Mouse (Mus musculus) olfactory bulb, adult 2 months (tissue): ENCODE results near the gene Syn3. TPM values are rescaled to one million over a fixed set of nuclear protein-coding genes. Genes with fewer than 3 reads are reported as not detected.
"Not testable (repeated sequence)": the region's sequence is repeated elsewhere in the genome, so short reads cannot be mapped to it uniquely, and the experiment has no call there.

Experiments
- H3K27ac ChIP-seq: fragments of 200-500 bp; 2 replicates; pipeline ENCODE4 v1.5.1; 2012; ENCODE audit warnings: low read depth, low read length; ENCODE audit not compliant: insufficient read depth
- H3K4me1 ChIP-seq: fragments of 200-500 bp; 2 replicates; pipeline ENCODE4 v1.6.1; 2012; ENCODE audit warnings: low read length; ENCODE audit not compliant: control insufficient read depth, insufficient read depth
- H3K4me3 ChIP-seq: fragments of 200-500 bp; 2 replicates; pipeline ENCODE4 v1.5.1; 2012; ENCODE audit warnings: mild to moderate bottlenecking, low read depth, low read length, moderate library complexity; ENCODE audit not compliant: insufficient read depth
- CTCF ChIP-seq: fragments of 200-500 bp; IDR thresholded peaks from 2 replicates; pipeline ENCODE4 v1.5.1; 2012; ENCODE audit warnings: low read depth, mild to moderate bottlenecking, low read length, moderate library complexity; ENCODE audit not compliant: insufficient read depth
- POLR2A ChIP-seq: fragments of 200-500 bp; IDR thresholded peaks from 2 replicates; pipeline ENCODE4 v1.6.1; 2012; ENCODE audit warnings: mild to moderate bottlenecking, low read depth, low read length, moderate library complexity; ENCODE audit not compliant: insufficient read depth
- WGBS: fragments of 180-500 bp; shearing (Covaris S2); methylation state at CpG from one replicate; pipeline ENCODE4 v1.1.7; 2018; 5-methylcytosine and 5-hydroxymethylcytosine counted together
- polyA plus RNA-seq: library from polyadenylated mRNA; stranded (reverse); fragments of >200 nt; gene quantifications from 2 replicates; pipeline ENCODE4 v1.2.4, GENCODE M21; 2012; ENCODE audit warnings: low replicate concordance; ENCODE audit not compliant: missing spikeins, insufficient read depth, insufficient read length

The Syn3 gene
- not detected in 2 replicates for polyA plus RNA-seq

- peak; percentile 70 for TF ChIP-seq POLR2A
- TF ChIP-seq CTCF, result peak; percentile 82
- under 1% methylated on average over 21 of the region's 21 CpGs for WGBS
- peaks cover 6% of the 10 kb centered on the region; the same call in 1 of the 2 replicates for H3K4me1 ChIP-seq
- peak within 1 kb of the TSS; percentile 76 for H3K4me3 ChIP-seq
- peak within 1 kb of the TSS; percentile 80 for H3K27ac ChIP-seq
Measured at GRCm38 (mm10) chr10:86498673-86499391, at the start of gene Syn3. TSS of gene Syn3 (minus strand) at chr10:86498896.

- H3K4me1 ChIP-seq, H3K4me3 ChIP-seq, H3K27ac ChIP-seq: not testable (repeated sequence)
- 90% methylated on average over 4 of the region's 5 CpGs for WGBS
Measured at GRCm38 (mm10) chr10:86526357-86526874, 27.7 kb upstream of the Syn3 start.

- Histone ChIP-seq H3K27ac (0 out of 2 replicates have a peak overlapping the region, but pooled peaks have one; percentile 37), H3K4me3 (no peak overlapping the region), H3K4me1 (no peaks in the 10 kb centered on the region)
- 39% methylated on average over 4 of the region's 4 CpGs for WGBS
- TF ChIP-seq CTCF (no peak), POLR2A (no peak)
Measured at GRCm38 (mm10) chr10:86513801-86514200, 15.1 kb upstream of the Syn3 start.

- TF ChIP-seq CTCF (no peak), POLR2A (no peak)
- H3K4me3 ChIP-seq, result no peak overlapping the region
Measured at GRCm38 (mm10) chr10:86510941-86511340, 12.2 kb upstream of the Syn3 start.

GRCm38 (mm10) chr10:86502063-86502462, 3.4 kb upstream of the Syn3 start:
- TF ChIP-seq POLR2A (no peak), CTCF (no peak)
- WGBS, result 54% methylated on average over 2 of the region's 2 CpGs
- H3K4me3 ChIP-seq, result no peak overlapping the region
- H3K4me1 ChIP-seq, result peaks cover 4% of the 10 kb centered on the region; the same call in 1 of the 2 replicates
- H3K27ac ChIP-seq, result no peak overlapping the region

More at GRCm38 (mm10) chr10:86510941-86511340, 12.2 kb upstream of the Syn3 start:
- H3K27ac ChIP-seq, result no peak overlapping the region
- no peaks in the 10 kb centered on the region for H3K4me1 ChIP-seq

GRCm38 (mm10) chr10:86498051-86498672, 534 bp downstream of the Syn3 start:
- TF ChIP-seq CTCF (no peak), POLR2A (no peak)
- Histone ChIP-seq H3K27ac (peak overlapping the region; percentile 80), H3K4me1 (peaks cover 8% of the 10 kb centered on the region), H3K4me3 (peak overlapping the region; percentile 76)
- under 1% methylated on average over 12 of the region's 12 CpGs for WGBS

- 85% methylated on average over 2 of the region's 2 CpGs for WGBS
- H3K4me3 ChIP-seq, result no peak overlapping the region
- TF ChIP-seq CTCF (no peak), POLR2A (no peak)
Measured at GRCm38 (mm10) chr10:86495851-86496250, 2.8 kb downstream of the Syn3 start.

GRCm38 (mm10) chr10:86493140-86493539, 5.6 kb downstream of the Syn3 start:
- TF ChIP-seq POLR2A (no peak), CTCF (no peak)
- Histone ChIP-seq H3K4me3 (no peak overlapping the region), H3K4me1 (peaks cover 13% of the 10 kb centered on the region), H3K27ac (peak overlapping the region; percentile 68)
- WGBS, result 43% methylated on average over 5 of the region's 5 CpGs

More at GRCm38 (mm10) chr10:86495851-86496250, 2.8 kb downstream of the Syn3 start:
- no peak overlapping the region for H3K27ac ChIP-seq
- H3K4me1 ChIP-seq, result peaks cover 13% of the 10 kb centered on the region
